Mouse (Mus musculus) erythroid progenitor cell, adult 5-6 weeks (primary cell): ENCODE measurements around the gene Pcgf2. TPM values are rescaled to one million over a fixed set of nuclear protein-coding genes. Genes with fewer than 3 reads are reported as not detected.

Source experiments
- ATAC-seq: replicated peaks from 2 replicates; pipeline ENCODE4 v1.8.0; 2016; ENCODE audit warnings: moderate number of reproducible peaks, mild to moderate bottlenecking, moderate TSS enrichment, inconsistent platforms; ENCODE audit not compliant: poor library complexity, low FRiP score, severe bottlenecking
- total RNA-seq, 2 experiments: library from RNA; stranded (forward) in 1 of 2; stranded (reverse) in 1 of 2; fragments of 150-400 nt in 1 of 2; fragments of 186-747, 209-891 nt in 1 of 2; gene quantifications; 2 replicates each; pipeline versions ENCODE4 v1.2.3 to v1.2.4; 2015 to 2017; ENCODE audit warnings: low replicate concordance in 2 of 2

The Pcgf2 gene
- total RNA-seq, 2 experiments from 2014 or later, result 5.9 TPM; not detected in 1

DNA sequence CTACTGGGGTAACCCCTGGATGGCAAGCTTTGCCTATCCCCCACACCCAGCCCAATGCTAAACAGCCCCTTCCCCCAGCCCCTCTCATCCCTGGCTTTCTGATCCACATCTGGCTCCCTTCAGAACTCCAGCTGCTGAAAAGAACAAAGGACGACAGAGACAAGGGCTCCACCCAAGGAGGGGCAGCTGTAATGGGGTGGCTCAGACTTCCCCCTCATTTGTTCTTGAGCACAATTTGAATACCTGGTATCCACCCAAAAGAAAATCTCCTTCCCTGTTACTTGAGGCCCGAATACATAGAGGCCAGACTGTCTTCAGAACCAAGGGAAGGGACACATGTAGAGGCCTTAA is 29.1 kb downstream of the Pcgf2 start:
- ATAC-seq, result no peak

DNA sequence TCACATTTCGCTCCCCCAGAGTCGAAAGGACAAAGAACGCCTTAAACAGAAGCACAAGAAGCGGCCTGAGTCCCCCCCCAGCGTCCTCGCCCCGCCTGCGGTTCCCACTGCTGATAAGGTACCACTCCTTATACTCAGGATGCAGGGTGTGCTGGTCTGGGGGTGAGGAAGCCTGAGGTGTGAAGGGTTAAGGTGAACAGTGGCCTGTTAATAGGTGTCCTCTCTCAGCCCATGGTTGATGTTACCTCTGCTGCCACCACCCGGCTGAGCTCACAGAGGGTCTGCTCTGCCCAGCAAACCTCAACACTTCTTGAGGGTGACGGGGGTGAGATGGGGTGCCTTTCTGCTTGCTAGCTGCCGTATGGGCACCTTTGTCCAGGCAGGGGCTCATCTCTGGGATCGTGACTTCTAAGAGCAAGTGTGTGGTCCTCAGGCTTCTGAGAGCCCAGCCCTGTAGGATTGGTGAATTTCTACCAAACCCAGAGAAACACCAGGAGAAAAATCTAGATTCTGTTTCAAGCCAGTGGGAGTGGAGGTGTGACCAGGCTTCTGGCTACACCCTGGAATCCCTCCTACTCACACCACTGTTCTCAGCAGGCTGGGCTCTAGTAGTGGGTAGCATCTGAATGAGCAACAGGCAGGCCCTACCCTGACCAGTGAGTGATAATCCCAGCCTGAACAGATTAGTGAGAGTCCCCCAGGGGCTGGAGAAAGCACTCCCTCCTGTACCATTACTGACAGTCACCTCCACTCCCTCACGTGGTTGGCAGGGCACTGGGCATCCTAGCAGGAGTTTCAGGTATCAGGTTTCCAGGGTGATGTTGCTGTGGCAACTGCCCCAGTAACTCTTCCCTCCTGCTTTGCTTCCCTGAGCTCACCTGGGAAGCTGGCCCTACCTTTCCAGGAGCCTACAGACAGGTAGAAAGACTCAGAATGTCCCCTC is 29.8 kb downstream of the Pcgf2 start:
- no peak for ATAC-seq

DNA sequence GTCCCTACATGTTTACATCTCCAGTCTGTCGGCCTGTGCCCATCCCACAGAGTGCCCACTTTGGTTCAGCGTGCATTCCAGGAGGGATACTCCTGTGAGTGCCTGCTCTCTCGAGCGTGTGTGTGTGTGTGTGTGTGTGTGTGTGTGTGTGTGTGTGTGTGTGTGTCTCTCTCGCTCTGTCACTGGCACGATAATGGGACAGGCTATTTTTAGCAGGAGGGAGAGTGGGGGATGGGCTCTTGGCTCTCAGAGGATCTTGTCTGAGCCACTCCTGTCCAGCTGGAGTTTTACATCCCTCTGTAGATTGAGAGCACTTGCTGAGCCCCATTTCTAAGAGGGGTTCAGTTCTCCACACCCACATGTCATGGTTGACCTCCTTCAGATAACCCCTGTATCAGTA is 30.5 kb downstream of the Pcgf2 start:
- ATAC-seq, result no peak

DNA sequence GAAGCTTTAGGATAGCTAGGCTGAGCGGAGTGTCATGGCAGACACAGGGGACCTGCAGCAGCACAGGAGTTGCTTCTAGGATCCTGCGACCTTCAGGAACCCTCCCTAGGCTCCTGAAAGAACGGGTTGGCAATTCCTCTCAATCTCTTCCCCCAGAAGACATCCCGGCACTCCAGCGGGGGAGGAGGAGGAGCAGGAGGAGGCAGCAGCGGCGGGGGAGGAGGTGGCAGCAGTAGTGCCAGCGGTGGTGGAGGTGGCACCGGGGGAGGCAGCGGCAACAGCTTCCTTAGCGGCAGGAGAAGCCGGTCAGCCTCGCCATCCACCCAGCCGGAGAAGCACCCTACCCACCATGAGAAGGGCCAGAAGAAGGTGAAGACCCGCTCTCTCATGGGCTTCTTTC is 31.0 kb downstream of the Pcgf2 start:
- ATAC-seq, result no peak

DNA sequence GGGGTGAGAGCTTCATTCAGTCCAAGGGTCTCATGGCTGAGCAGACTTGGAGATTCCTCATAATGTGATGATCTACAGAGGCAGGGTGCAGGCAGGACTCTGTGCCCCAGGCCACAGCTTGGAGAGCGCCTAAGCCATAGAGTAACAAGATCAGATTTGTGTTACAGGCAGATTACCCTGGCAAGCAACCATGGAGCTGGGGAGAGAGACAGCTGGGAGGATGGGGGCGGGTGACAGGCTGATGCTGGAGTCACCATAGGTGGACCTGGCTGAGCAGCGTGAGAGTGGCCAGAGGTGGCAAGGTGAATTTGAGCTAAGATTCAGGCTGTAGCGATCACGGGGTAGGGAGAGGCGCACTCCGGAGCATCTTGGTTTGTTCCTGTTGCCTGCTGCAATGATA is 32.1 kb downstream of the Pcgf2 start:
- no peak for ATAC-seq

DNA sequence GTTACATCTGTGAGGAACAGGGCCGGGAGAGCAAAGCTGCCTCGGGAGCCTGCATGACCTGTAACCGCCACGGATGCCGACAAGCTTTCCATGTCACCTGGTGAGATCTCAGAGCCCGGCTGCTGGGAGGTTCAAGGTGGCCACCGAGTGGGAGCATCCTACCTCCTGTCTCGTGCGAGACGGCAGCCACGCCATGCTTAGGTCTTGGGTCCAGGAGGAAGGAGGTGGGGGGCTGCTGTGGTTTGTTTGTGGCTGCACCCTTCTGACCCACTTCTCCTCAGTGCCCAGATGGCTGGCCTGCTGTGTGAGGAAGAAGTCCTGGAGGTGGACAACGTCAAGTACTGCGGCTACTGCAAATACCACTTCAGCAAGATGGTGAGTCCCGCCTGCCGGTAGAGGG is 33.5 kb downstream of the Pcgf2 start:
- ATAC-seq, result no peak

DNA sequence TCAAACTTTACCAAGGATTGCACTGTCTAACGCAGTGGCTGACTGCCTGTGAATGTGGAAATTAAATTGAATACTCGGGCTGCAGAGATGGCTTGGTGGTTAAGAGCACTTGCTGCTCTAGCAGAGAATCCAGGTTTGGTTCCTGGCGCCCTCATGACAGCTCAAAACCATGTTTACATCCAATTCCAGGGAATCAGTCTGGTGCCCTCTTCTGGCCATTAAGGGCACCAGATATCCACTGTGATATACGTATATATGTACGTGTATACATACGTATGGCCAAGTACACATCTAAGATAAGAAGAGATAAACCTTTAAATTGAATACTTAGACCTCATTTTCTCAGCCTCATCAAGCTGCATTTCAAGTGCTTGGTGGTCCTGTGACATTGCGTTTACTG is 34.1 kb downstream of the Pcgf2 start:
- ATAC-seq, result no peak

DNA sequence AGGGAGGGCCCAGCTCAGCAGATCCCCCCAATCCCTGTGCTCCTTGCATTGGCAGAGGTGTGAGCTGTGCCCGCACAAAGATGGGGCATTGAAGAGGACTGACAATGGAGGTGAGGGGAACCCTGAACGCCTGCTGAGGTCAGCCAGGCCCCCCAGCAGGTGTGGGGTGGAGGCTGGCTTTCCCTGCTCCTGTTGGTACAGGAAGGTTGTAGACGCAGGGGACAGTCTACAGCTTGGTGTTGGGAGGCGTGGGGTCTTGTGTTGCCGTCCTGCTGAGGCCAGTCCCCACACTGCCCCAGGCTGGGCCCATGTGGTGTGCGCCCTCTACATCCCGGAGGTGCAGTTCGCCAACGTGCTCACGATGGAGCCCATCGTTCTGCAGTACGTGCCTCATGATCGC is 34.9 kb downstream of the Pcgf2 start:
- no peak for ATAC-seq

DNA sequence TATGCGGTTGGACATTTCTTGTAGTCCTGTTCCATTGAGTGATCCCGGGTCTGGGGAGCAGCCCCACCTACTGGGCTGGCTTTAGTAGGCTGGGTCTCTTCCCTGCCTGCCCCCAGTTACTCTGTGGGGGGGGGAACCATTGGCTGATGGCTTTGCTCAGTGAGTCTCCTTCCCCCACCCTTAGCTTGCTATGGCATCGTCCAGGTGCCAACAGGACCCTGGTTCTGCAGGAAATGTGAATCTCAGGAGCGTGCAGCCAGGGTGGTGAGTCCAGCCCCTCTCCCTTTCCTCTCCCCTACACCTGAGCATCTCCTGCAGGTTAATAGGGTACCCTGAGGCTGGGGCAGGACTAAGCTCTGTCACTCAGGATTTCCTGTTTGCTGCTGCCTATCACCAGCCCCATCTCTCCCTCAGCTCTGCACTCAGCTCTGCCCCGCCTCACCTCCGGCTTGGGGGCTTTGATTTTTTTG is 35.5 kb downstream of the Pcgf2 start:
- no peak for ATAC-seq

DNA sequence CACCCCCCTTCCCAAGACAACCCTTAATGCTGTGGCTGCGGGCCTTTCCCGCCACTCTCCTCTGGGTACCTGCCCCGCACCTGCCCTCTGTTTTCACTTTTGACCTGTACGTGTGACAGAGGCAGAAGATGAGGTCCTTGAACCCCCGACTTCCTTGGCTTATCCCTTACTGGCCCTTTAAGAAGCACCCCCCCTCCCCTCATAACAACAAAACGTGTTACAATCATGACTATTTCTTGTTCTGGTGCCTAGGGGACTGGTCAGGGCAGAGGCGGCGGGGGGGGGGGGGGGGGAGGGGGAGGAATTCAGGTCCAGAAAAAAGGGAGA is 36.0 kb downstream of the Pcgf2 start:
- ATAC-seq, result no peak

DNA sequence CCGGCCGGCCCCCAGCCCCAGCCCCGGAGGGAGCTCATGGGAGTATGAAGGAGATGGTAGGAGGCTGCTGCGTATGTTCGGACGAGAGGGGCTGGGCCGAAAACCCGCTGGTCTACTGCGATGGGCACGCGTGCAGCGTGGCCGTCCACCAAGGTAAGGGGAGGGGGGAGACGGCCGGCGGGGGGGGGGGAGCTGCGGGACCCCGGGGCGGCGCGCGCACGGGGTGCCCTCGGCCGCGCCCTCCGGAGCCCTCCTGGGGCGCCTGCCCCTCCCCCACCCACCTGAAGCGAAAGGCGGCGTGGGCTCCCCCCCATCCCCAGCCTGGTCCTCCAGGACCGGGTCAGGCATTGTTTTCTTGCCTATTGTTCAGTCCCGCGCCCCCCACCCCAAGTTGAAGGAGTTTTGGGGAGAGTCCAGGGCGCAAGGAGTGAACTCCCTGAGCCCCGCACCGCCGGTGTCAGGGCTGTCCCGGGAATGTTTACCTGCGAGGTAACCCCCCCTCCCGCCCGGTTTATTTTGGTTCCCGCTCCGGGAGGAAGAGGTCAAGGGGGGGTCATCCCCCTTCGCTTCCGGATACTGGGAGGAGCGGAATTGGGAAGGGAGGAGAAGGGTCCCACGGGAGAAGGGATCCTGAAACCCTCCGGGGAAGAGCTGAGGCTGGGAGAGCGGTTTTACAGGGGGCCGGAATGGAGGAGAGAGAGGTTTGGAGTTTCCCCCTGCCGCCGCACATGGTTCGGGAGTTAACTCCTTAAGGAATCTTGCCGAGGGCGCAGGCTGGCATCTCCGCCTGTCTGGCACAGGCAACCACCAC is 36.6 kb downstream of the Pcgf2 start:
- no peak for ATAC-seq

DNA sequence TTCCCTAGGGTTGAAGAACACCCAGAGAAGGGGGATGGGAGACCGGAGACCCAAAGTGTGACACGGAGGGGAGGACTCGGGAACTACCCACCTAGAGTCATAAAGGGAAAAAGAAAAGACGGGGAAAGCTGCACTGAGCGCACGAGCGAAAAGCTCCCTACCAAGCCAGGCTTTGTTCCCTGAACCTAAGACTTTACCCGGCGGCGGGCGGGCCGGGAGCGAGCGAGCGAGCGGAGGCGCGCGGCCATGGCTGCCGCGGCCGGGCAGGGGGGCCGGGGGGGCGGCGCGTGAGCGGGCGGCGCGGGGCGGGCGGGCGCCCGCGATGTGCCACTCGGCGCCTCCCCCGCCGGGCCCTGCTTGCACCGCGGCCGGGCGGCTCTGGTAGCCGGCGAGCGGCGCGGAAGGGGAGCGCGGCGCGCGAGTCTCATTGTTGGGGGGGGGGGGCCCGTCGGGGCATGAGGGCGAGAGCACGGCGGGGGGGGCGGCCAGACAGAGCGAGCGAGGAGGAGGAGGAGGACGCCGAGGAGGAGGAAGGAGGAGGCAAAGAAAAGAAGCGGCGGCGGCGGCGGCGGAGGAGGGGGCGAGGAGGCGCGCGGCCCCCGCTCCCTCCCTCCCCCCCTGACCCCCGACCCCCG is 37.3 kb downstream of the Pcgf2 start, which contains the start of gene Mllt6:
Gene Mllt6, plus strand, starts transcription at position 522 of the 635 bp plus-strand sequence.
- ATAC-seq, result no peak

DNA sequence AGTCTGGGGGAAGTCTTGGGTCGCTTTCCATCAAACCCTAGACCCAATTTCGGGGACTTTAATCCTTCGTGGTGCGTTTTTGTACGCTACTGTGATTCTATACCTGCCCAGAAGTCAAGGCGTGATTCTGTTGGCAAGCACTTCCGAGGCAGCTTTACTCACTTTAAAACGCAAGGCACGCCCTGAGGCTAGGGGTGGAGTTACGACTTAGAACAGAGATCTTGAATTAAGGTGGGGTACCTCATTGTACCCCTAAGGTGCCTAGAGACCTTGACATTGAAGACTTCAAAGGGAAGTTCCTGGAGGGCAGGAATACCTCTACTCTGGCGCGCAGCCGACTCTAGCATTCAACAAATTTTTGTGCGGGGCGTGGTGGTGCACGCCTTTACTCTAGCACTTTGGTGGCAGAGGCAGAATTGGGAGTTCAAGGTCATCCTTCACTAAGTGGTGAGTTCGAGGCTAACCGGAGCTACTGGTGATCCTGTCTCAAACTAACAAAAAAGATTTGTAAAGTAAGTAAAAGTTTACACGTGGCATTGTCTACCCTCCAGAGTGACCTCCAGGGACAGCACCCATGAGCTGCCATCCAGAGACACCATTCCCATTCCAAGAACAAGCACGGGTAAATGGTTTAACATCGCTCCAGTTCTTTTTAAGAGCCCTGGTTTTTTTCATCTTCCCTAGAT is 37.9 kb downstream of the Pcgf2 start:
- ATAC-seq, result no peak

DNA sequence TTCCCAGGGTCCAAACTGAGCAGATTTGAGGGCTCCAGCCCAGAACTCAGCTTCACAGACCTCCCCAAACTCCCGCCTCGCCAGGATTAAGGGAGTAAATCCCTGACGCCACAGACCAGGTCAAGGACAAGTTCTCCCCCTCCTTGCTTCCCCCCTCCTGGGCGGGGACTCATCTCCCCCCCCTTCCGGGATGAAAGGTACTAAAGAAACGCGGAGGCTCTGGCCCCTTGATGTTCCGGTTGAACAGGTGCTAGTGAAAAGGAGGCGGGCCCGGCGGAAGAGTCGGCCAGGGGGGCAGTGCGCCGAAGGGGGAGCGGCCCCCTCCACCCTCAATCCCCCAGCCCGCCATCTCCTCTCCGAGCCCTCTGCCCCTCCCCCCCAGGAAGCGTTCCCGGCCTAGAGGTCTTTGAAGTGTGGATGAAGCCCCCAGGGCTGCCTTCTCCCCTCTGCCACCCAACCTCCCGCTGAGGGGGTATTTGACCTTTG is 38.6 kb downstream of the Pcgf2 start:
- no peak for ATAC-seq

DNA sequence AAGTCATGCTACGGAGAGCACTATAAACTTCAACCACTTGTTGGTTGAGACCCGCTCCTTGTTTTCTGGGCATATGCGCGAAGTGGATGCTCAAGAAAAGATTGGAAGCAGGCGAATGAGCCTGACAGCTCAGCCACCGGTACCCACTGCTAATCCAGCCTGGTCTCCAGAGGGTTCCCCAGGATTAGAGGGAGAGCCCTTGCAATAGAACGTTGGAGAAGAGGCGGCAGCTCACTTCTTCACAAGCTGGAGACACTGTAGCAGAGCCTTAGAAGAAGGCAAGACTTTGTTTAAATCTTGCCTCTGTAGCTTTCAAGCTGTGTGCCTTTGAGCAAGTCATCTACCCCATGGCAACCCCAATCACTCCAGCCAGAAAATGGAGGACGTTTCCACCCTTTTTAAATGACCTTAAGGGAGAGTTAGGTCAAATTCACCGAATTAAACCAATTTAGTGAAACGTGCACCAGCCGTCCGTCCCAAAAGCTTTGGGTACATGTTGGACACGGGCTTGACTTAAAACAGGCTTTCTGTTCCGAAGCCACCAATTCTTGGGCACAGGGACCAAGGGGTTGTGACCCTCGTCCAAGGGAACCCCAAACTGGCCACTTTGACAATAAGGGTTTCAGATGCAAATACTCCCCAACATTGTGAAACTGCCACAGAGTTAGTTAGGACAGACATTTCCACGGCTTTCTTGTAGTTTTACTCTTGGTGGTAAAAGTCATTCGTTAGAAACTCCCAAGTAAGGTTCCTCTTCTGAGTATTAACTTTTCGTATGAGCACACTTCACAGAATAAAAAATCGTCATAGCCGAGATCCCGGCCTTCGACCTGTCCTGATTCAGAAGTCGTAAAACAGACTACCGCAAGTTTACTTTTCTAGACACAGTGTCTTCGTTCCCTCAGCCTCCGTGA is 39.3 kb downstream of the Pcgf2 start:
- ATAC-seq, result no peak

DNA sequence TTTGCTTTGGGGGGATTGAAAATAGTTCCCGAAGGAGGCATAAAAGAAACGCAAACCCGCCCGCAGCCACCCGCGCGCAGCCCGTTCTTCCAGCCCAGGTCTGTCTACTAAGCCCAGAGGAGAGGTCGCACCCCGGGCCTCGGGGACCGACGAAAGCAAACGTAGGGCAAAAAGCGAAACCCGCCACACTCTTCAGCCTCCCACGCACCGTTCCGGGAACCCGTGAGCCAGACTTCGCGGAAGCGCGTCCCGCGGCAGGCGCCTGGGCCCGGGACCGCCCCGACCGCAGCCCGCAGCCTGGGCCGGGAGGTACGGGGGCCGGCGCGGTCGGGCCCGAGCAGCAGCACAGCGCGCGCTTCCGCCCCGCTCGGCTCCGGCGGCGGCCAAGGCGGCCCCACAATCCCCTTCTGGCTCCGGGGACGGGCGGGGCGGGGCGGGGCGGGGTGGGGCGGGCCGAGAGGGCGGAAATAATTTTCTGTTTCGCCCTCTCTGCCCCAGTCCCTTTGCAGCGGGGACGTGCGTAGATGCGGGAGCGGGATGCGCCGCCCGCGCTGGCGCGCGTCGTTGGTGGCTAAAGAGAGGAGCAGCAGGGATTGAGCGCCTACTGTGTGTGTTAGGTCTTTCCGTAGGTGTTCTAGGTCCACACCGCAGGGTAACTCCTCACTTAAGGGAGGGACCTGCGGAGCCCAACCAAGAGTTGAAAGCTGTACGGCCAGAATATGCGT is 40.1 kb downstream of the Pcgf2 start:
- ATAC-seq, result 0 out of 2 replicates have a peak, but pooled peaks have one; percentile 16

DNA sequence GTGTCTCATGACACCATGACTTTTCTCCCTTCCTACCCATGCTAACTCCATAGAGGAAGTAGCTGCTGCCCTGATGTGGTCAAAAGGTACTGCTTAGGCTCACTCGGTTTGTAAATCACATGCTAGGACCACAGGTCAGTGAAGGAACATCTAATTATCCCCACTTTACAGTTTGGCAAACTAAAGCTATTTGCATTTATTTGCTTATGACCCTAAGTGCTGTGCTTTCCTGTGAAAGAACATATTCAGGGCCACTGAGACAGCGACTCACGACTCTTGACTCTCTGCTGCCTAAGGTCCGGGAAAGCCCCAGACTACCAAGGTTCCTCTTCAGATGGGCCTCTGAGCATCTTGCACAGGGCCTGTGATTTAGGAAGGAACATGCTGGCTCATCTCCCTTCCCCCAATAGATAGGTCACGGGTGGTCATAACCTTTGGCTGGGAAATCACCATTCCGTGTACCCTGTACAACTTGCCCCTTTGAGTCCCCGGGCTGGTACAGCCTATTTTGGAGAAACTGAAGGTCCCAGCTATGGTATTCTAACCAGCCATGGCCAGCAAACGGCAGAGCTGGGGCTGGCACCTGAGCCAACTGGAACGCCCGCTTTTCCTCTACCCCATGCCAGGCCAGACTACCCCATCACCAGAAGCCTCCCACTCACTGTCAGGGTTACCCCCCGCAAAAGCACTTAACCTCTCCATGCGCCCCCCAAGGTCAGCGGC is 40.9 kb downstream of the Pcgf2 start:
- ATAC-seq, result no peak
